Mouse (Mus musculus): ENCODE data around the gene Ctnnbip1. TPM values are rescaled to one million over a fixed set of nuclear protein-coding genes. Genes with fewer than 3 reads are reported as not detected.

The Ctnnbip1 gene
- polyA plus RNA-seq, 1 experiment from 2014 or later: 87.1 TPM

- no peak for ATAC-seq (ENCODE audit: low FRiP score)
- H3K9ac ChIP-seq: no peak overlapping the region
- H3K27me3 ChIP-seq: no peaks in the 10 kb centered on the region
- H3K9me3 ChIP-seq (replicated peaks): 0 out of 2 replicates have a peak, but pooled peaks cover 3% of the 10 kb centered on the region
- H3K4me2 ChIP-seq (replicated peaks): no peak overlapping the region
- no peak overlapping the region for H3K27ac ChIP-seq
- no peaks in the 10 kb centered on the region for H3K36me3 ChIP-seq
- 95% methylated on average over 6 of the region's 6 CpGs for WGBS
- H3K4me3 ChIP-seq: no peak overlapping the region
- peaks cover 24% of the 10 kb centered on the region for H3K4me1 ChIP-seq
Observed at GRCm38 (mm10) chr4:149599549-149599948, 81.5 kb downstream of the Ctnnbip1 start.

- peaks cover 18% of the 10 kb centered on the region for H3K4me1 ChIP-seq
- H3K9ac ChIP-seq: no peak overlapping the region
- no peaks in the 10 kb centered on the region for H3K27me3 ChIP-seq
- no peaks in the 10 kb centered on the region for H3K36me3 ChIP-seq
- 87% methylated on average over 4 of the region's 4 CpGs for WGBS
- H3K9me3 ChIP-seq (replicated peaks): 0 out of 2 replicates have a peak, but pooled peaks cover 4% of the 10 kb centered on the region
- no peak overlapping the region for H3K4me3 ChIP-seq
- H3K27ac ChIP-seq: no peak overlapping the region
- no peak for ATAC-seq (ENCODE audit: low FRiP score)
- no peak overlapping the region for H3K4me2 ChIP-seq (replicated peaks)
Observed at GRCm38 (mm10) chr4:149600130-149600529, 82.1 kb downstream of the Ctnnbip1 start.

GRCm38 (mm10) chr4:149601484-149601883, 83.4 kb downstream of the Ctnnbip1 start:
- Histone ChIP-seq H3K36me3 (no peaks in the 10 kb centered on the region), H3K4me2 (replicated peaks) (no peak overlapping the region), H3K27ac (no peak overlapping the region; the same call in 1 of the 2 replicates), H3K9me3 (replicated peaks) (0 out of 2 replicates have a peak, but pooled peaks cover 4% of the 10 kb centered on the region), H3K4me1 (peaks cover 27% of the 10 kb centered on the region), H3K9ac (no peak overlapping the region), H3K27me3 (no peaks in the 10 kb centered on the region), H3K4me3 (no peak overlapping the region)
- ATAC-seq (ENCODE audit: low FRiP score): no peak
- 49% methylated on average over 4 of the region's 4 CpGs for WGBS

- H3K4me1 ChIP-seq: peaks cover 35% of the 10 kb centered on the region
- WGBS: 51% methylated on average over 7 of the region's 7 CpGs
- ATAC-seq (ENCODE audit: low FRiP score): no peak
Observed at GRCm38 (mm10) chr4:149602236-149602635, 84.2 kb downstream of the Ctnnbip1 start.

GRCm38 (mm10) chr4:149603860-149604259, 85.8 kb downstream of the Ctnnbip1 start:
- no peaks in the 10 kb centered on the region for H3K36me3 ChIP-seq
- H3K27me3 ChIP-seq: no peaks in the 10 kb centered on the region
- no peak for ATAC-seq (ENCODE audit: low FRiP score)
- 69% methylated on average over 1 of the region's 1 CpGs for WGBS
- H3K4me2 ChIP-seq (replicated peaks): no peak overlapping the region
- no peak overlapping the region for H3K27ac ChIP-seq
- peaks cover 49% of the 10 kb centered on the region for H3K4me1 ChIP-seq
- H3K9me3 ChIP-seq (replicated peaks): 0 out of 2 replicates have a peak, but pooled peaks cover 4% of the 10 kb centered on the region
- H3K4me3 ChIP-seq: no peak overlapping the region
- H3K9ac ChIP-seq: no peak overlapping the region

More at GRCm38 (mm10) chr4:149602236-149602635, 84.2 kb downstream of the Ctnnbip1 start:
- Histone ChIP-seq H3K27me3 (no peaks in the 10 kb centered on the region), H3K4me3 (no peak overlapping the region), H3K27ac (no peak overlapping the region), H3K4me2 (replicated peaks) (no peak overlapping the region), H3K9ac (no peak overlapping the region), H3K36me3 (no peaks in the 10 kb centered on the region), H3K9me3 (replicated peaks) (0 out of 2 replicates have a peak, but pooled peaks cover 4% of the 10 kb centered on the region)

GRCm38 (mm10) chr4:149604518-149604917, 86.5 kb downstream of the Ctnnbip1 start:
- no peak overlapping the region for H3K27ac ChIP-seq
- H3K4me2 ChIP-seq (replicated peaks): no peak overlapping the region
- ATAC-seq (ENCODE audit: low FRiP score): no peak
- peaks cover 55% of the 10 kb centered on the region for H3K4me1 ChIP-seq
- H3K9ac ChIP-seq: no peak overlapping the region
- no peak overlapping the region for H3K4me3 ChIP-seq
- 0 out of 2 replicates have a peak, but pooled peaks cover 4% of the 10 kb centered on the region for H3K9me3 ChIP-seq (replicated peaks)
- H3K27me3 ChIP-seq: no peaks in the 10 kb centered on the region
- WGBS: 72% methylated on average over 3 of the region's 3 CpGs
- H3K36me3 ChIP-seq: no peaks in the 10 kb centered on the region

- no peak overlapping the region for H3K4me2 ChIP-seq (replicated peaks)
- H3K4me1 ChIP-seq: peaks cover 53% of the 10 kb centered on the region
- H3K36me3 ChIP-seq: no peaks in the 10 kb centered on the region
- H3K27ac ChIP-seq: peak overlapping the region; percentile 48; the same call in 1 of the 2 replicates
- 65% methylated on average over 18 of the region's 18 CpGs for WGBS
- no peaks in the 10 kb centered on the region for H3K27me3 ChIP-seq
- no peak overlapping the region for H3K4me3 ChIP-seq
- H3K9me3 ChIP-seq (replicated peaks): 0 out of 2 replicates have a peak, but pooled peaks cover 4% of the 10 kb centered on the region
- H3K9ac ChIP-seq: no peak overlapping the region
- no peak for ATAC-seq (ENCODE audit: low FRiP score)
Observed at GRCm38 (mm10) chr4:149606056-149606455, 88.0 kb downstream of the Ctnnbip1 start.

- Histone ChIP-seq H3K4me1 (peaks cover 47% of the 10 kb centered on the region), H3K27me3 (no peaks in the 10 kb centered on the region), H3K27ac (0 out of 2 replicates have a peak overlapping the region, but pooled peaks have one; percentile 44), H3K4me3 (no peak overlapping the region), H3K4me2 (replicated peaks) (no peak overlapping the region), H3K9ac (no peak overlapping the region), H3K9me3 (replicated peaks) (0 out of 2 replicates have a peak, but pooled peaks cover 4% of the 10 kb centered on the region), H3K36me3 (no peaks in the 10 kb centered on the region)
- WGBS: 42% methylated on average over 15 of the region's 15 CpGs
- no peak for ATAC-seq (ENCODE audit: low FRiP score)
Observed at GRCm38 (mm10) chr4:149606766-149607358, 88.8 kb downstream of the Ctnnbip1 start.

- Histone ChIP-seq H3K27me3 (no peaks in the 10 kb centered on the region), H3K4me2 (replicated peaks) (no peak overlapping the region), H3K9ac (0 out of 2 replicates have a peak overlapping the region, but pooled peaks have one; percentile 23), H3K9me3 (replicated peaks) (0 out of 2 replicates have a peak, but pooled peaks cover 4% of the 10 kb centered on the region), H3K4me1 (peaks cover 41% of the 10 kb centered on the region), H3K4me3 (no peak overlapping the region), H3K27ac (no peak overlapping the region), H3K36me3 (no peaks in the 10 kb centered on the region)
- WGBS: 62% methylated on average over 20 of the region's 20 CpGs
- ATAC-seq (ENCODE audit: low FRiP score): no peak
Observed at GRCm38 (mm10) chr4:149607591-149608308, 89.7 kb downstream of the Ctnnbip1 start.

- 94% methylated on average over 6 of the region's 6 CpGs for WGBS
- Histone ChIP-seq H3K27ac (no peak overlapping the region), H3K4me2 (replicated peaks) (no peak overlapping the region), H3K4me1 (peaks cover 41% of the 10 kb centered on the region), H3K9ac (0 out of 2 replicates have a peak overlapping the region, but pooled peaks have one; percentile 23), H3K4me3 (no peak overlapping the region), H3K9me3 (replicated peaks) (0 out of 2 replicates have a peak, but pooled peaks cover 4% of the 10 kb centered on the region), H3K36me3 (no peaks in the 10 kb centered on the region), H3K27me3 (no peaks in the 10 kb centered on the region)
- ATAC-seq (ENCODE audit: low FRiP score): no peak
Observed at GRCm38 (mm10) chr4:149608309-149608638, 90.2 kb downstream of the Ctnnbip1 start.

- H3K36me3 ChIP-seq: no peaks in the 10 kb centered on the region
- H3K4me3 ChIP-seq: no peak overlapping the region
- no peak overlapping the region for H3K27ac ChIP-seq
- peaks cover 41% of the 10 kb centered on the region for H3K4me1 ChIP-seq
- 72% methylated on average over 8 of the region's 8 CpGs for WGBS
- no peak overlapping the region for H3K9ac ChIP-seq
- no peaks in the 10 kb centered on the region for H3K27me3 ChIP-seq
- H3K4me2 ChIP-seq (replicated peaks): no peak overlapping the region
- ATAC-seq (ENCODE audit: low FRiP score): no peak
- 0 out of 2 replicates have a peak, but pooled peaks cover 2% of the 10 kb centered on the region for H3K9me3 ChIP-seq (replicated peaks)
Observed at GRCm38 (mm10) chr4:149609256-149610025, 91.4 kb downstream of the Ctnnbip1 start.

Data from hindbrain, embryonic 12.5 days (tissue).